Mouse (Mus musculus) left cerebral cortex, adult 2 months (tissue): ENCODE measurements around the gene Kalrn. TPM values are rescaled to one million over a fixed set of nuclear protein-coding genes. Genes with fewer than 3 reads are reported as not detected.
"Not testable (repeated sequence)": the region's sequence is repeated elsewhere in the genome, so short reads cannot be mapped to it uniquely, and the experiment has no call there.

Experiments used
- DNase-seq, 2 experiments: peaks; one replicate each; pipeline ENCODE4 v3.0.0; 2021 to 2022; ENCODE audit warnings: low spot score in 2 of 2, mixed read lengths in 1 of 2; ENCODE audit errors: extremely low spot score in 1 of 2
- H3K27ac ChIP-seq: fragments of 200-600 bp; 2 replicates; pipeline ENCODE4 v1.8.1; 2022
- H3K4me3 ChIP-seq: fragments of 200-600 bp; 2 replicates; pipeline ENCODE4 v1.8.1; 2022
- CTCF ChIP-seq: fragments of 200-600 bp; IDR thresholded peaks from 2 replicates; pipeline ENCODE4 v1.8.1; 2022; ENCODE audit warnings: antibody characterized with exemption, mild to moderate bottlenecking, moderate library complexity
- intact Hi-C: fragments of 180-260 bp; cut with DNase I; formaldehyde crosslinking; loops from one replicate; pipeline ENCODE4 v1.15.1; 2025
- total RNA-seq, 2 experiments: library from RNA; stranded (reverse); gene quantifications; 2 replicates each; pipeline ENCODE4 v1.2.3; 2021

The Kalrn gene
- total RNA-seq, 2 experiments from 2014 or later: 539 to 570 TPM

GRCm38 (mm10) chr16:34081683-34082438 lies 491.5 kb downstream of the Kalrn start:
- intact Hi-C loops: no loop called here
- Histone ChIP-seq H3K27ac (peak overlapping the region; percentile 36; the same call in 1 of the 2 replicates), H3K4me3 (no peak overlapping the region)
- DNase-seq: no peak
- no peak for TF ChIP-seq CTCF

- H3K27ac ChIP-seq, DNase-seq, H3K4me3 ChIP-seq, intact Hi-C loops: not testable (repeated sequence)
These were observed 492.0 kb downstream of the Kalrn start for GRCm38 (mm10) chr16:34081314-34081682.

DNA sequence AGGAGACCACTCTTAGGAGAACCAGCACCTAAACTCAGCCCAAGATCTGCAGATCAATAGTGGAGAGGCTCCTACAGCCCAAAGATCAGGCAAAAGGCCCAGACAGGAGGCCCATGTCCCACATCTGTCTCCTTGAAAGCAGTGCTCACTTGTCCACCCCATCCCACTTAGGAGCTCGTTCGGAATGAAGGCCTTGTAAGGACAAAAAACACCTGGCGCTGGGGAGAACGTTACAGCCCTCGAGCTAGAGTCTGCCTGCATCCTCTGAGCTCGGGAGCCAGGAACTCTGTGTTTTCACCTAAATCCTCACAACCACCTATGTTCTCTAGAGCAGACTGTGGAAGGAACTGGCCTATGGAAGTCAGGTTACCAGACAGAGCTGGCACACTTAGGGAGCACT lies 492.5 kb downstream of the Kalrn start:
- no peak for DNase-seq
- H3K4me3 ChIP-seq: no peak overlapping the region
- H3K27ac ChIP-seq: no peak overlapping the region; the same call in 1 of the 2 replicates
- intact Hi-C loops: no loop called here
- no peak for TF ChIP-seq CTCF

GRCm38 (mm10) chr16:34079511-34079910 lies 493.8 kb downstream of the Kalrn start:
- intact Hi-C loops: loop anchor here (1.0 kb wide), 1 partner anchor 36 kb away; no protein-coding TSS in a partner anchor
- no peak for TF ChIP-seq CTCF
- peak overlapping the region; percentile 50 for H3K27ac ChIP-seq

GRCm38 (mm10) chr16:34078732-34079131 lies 494.6 kb downstream of the Kalrn start:
- Histone ChIP-seq H3K27ac (peak overlapping the region; percentile 50), H3K4me3 (no peak overlapping the region)
- DNase-seq: no peak
- intact Hi-C loops: loop anchor here (1.0 kb wide), 1 partner anchor 35 kb away; no protein-coding TSS in a partner anchor
- TF ChIP-seq CTCF: no peak

More at GRCm38 (mm10) chr16:34079511-34079910, 493.8 kb downstream of the Kalrn start:
- no peak overlapping the region for H3K4me3 ChIP-seq
- DNase-seq: no peak

DNA sequence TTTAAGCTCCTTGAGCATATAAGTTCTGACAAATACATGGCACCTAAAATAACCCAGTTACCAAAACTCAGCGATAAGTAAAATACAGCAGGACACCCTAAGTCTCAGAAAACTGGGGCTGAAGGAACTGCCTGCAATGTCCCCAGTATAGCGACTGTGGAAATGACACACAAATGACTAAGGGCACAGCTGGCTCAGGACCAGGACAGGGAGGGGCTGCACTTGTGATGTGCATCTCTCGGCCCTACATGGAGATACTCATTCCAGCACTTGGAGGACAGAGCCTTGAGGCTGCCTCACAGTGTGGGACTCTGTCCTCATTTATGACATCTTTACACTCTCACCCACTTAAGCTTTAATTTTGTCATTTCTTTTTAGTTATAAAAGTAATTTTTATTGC lies 497.2 kb downstream of the Kalrn start:
- no peak overlapping the region for H3K4me3 ChIP-seq
- no peak for DNase-seq
- intact Hi-C loops: no loop called here
- TF ChIP-seq CTCF: no peak
- no peak overlapping the region for H3K27ac ChIP-seq

- Histone ChIP-seq H3K27ac (no peak overlapping the region), H3K4me3 (no peak overlapping the region)
- DNase-seq: no peak
- intact Hi-C loops: no loop called here
- TF ChIP-seq CTCF: peak; percentile 7; the same call in 1 of the 2 replicates
These were observed 499.4 kb downstream of the Kalrn start for GRCm38 (mm10) chr16:34073930-34074329.

GRCm38 (mm10) chr16:34072136-34072535 lies 501.2 kb downstream of the Kalrn start:
- DNase-seq: no peak
- intact Hi-C loops: no loop called here

DNA sequence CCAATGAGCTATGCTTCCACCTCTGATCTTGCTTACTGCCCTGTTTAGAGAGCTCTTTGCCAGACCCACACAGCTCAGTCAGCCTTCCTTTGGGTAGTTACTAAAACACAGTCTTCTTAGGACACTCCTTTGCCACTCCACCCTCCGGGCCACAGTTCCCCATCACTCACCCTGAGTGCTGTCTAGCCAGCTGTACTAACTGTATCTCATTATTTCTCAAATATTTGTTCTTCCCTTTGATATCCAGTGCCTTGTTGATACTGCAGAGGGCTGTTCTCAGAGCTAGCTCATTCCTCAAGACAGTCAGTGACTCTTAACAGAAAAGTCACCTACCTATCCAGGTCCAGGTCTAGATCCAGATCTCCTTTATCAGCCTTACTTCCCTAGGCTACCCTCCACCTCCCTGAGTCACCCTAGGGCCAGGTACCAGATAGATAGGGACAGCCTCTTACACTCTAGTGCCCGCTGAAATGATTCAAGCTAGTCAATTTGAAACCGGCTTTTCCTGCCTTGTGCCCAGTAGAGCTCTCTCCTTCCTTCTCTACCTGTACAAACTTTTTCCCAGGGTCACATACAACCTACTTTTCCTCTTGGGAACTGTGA lies 502.0 kb downstream of the Kalrn start:
- intact Hi-C loops: no loop called here
- DNase-seq: no peak
- no peak for TF ChIP-seq CTCF
- Histone ChIP-seq H3K27ac (no peak overlapping the region), H3K4me3 (no peak overlapping the region)

More at GRCm38 (mm10) chr16:34072136-34072535, 501.2 kb downstream of the Kalrn start:
- H3K4me3 ChIP-seq: no peak overlapping the region
- H3K27ac ChIP-seq: no peak overlapping the region
- TF ChIP-seq CTCF: no peak

- Histone ChIP-seq H3K27ac (no peak overlapping the region), H3K4me3 (no peak overlapping the region)
- intact Hi-C loops: no loop called here
- DNase-seq: no peak
- no peak for TF ChIP-seq CTCF
These were observed 503.9 kb downstream of the Kalrn start for GRCm38 (mm10) chr16:34069481-34069880.

DNA sequence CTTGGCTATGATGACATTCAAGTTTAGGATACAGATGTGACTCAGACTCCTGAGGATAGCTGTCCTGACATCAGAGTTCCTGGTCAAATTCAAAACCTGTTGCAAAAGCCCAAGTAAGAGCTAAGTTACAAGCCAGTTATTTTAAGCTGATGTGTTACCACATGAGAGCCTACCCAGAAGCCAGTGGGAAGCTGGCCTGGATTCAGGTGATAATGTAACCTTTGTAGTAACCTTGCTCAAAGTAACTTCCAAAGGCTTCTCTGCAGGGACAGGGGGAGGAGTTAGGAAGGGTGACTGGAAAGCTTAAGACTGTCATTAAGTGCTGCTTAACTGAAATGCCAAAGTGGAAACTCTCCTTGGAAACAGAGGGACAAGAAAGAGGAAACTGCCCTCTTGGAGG lies 506.4 kb downstream of the Kalrn start:
- DNase-seq: no peak
- TF ChIP-seq CTCF: no peak
- intact Hi-C loops: no loop called here
- H3K27ac ChIP-seq: no peak overlapping the region
- H3K4me3 ChIP-seq: no peak overlapping the region

GRCm38 (mm10) chr16:34066376-34066775 lies 507.0 kb downstream of the Kalrn start:
- DNase-seq: no peak
- H3K4me3 ChIP-seq: no peak overlapping the region
- TF ChIP-seq CTCF: no peak
- H3K27ac ChIP-seq: no peak overlapping the region
- intact Hi-C loops: no loop called here
